Mouse (Mus musculus) c-Kit-negative CD71-positive TER-119-positive erythroid progenitor cells, embryonic 14.5 days (primary cell): ENCODE data around the gene Lhx5.

Experiments
- DNase-seq: peaks from one replicate; pipeline ENCODE4 v3.0.0-alpha.2; 2013; ENCODE audit warnings: low read depth, low spot score

The Lhx5 gene

DNA sequence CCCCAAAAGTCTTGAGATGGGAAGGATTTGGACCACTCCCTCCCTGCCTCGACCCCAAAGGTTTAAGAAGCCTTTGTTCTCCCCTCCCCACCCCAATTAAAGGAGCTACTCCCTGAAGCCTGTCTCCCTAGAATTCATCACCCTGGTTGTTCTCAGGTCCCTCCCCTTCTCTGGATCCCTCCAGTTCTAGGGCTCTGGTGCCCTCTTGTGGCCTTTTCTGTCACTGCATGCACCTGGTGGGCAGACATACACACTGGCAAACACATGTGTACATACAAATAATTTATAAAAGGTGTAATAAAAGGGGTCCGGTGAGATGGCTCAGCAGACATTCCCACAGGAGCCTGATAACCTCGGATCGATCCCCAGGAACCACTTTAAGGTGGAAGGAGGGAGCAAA, 32.8 kb downstream of the Lhx5 start:
- no peak for DNase-seq

DNA sequence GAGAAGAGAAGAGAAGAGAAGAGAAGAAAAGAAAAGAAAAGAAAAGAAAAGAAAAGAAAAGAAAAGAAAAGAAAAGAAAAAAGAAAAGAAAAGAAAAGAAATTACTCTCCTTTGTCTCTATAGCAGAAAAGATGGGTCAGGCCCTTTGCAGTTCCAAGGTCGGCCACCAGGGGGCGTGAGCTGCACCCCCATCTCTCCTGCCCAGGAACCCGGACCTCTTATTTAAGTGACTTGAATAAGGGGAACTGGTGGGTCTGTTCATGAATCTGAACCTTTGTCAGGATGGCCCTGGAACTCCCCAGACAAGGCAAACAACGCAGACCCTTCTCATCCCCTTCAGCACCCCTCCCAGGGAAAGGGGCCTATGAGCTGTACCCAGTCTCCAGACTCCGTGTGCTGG, 33.6 kb downstream of the Lhx5 start:
- DNase-seq = peak; percentile 24

DNA sequence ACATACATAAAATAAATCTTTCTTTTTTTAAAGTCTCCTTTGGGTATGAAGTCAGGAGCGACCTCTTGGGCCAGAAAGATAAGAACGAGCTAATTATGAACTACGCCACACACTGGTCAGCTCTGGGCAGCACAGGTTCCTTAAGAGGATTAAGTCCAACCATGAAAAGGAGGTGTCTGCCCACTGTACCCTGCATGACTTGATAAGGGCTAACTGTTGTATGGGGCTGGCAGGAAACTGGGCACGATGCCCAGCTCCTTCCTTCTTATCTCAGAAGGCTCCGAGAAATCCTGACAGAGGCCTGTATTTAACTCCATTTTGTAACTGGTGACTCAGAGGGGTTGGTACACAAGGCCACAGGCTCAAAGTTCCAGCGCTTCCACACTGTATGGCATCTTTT, 34.4 kb downstream of the Lhx5 start:
- DNase-seq = no peak

DNA sequence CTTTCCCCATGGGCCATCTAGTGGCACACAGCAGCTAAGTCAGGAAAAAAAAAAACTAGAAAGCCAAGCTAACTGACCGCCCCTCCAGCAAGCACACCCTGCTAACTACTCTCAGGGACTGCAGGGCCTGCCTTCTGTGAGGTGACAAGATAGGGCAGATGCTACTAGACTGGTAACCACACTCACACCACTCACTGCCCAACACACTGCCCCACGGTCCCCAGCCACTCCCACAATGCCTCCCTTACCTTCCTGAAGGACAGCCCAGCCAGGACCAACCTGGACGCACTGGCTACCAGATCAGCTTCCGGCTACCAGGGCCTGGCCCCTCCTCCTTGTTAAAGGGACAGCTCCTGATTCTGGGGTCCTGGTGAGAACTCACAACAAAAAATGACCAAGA, 35.5 kb downstream of the Lhx5 start:
- DNase-seq = no peak

DNA sequence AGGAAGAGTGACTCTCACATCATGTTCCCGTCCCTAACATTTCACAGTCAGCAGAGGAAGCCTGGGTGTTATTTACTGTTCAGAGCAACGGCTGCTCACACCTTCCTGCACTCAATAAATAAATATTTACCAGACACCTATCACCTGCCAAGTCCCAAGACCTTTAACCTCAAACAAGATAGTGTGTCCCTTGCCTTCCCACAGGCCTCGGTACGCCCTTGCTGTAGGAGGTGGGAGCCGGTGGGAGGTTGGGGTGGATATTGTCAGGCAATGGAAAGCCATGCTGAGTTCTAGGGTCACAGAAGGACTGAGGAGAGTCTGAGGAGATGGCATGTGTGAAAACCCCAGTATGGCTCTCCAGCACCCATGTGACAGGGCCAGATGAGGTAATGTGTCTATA, 36.8 kb downstream of the Lhx5 start:
- no peak for DNase-seq

DNA sequence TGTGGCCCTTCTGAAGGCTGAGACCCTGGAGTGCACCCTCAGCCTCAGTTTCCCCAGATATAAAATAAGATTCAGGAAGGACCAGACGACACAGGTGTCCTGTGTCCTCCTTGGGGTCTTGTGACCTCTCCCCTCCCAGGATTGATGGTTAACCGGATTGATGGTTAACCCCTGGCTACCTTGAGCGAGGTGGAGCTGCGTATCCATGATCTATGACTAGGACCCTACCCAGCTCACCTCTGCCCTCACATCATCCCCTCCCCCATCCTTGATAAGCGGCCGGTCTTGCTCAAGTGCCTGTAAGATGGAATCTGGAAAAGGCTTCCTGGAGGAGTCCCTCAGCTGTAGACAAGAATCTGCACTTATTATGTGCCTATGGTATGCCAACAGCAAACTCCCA, 37.3 kb downstream of the Lhx5 start:
- no peak for DNase-seq

DNA sequence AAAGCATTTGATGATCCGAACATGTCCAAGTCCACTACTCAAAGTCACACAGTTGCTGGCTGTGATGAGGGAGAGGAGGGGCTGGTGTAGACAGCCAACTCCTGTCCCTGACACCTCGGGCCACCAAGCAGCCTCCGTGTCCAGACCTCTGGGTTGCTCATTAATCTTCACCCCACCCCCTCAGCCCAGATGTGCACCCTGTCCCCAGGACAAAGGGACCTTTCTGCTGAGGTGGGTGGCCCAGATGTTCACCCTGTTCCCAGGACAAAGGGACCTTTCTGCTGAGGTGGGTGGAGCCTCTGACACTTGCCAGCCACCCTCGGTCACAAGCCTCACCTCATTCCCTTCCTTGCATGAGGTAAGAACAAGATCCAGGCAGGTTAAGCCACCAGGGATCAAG, 40.0 kb downstream of the Lhx5 start:
- DNase-seq = no peak

DNA sequence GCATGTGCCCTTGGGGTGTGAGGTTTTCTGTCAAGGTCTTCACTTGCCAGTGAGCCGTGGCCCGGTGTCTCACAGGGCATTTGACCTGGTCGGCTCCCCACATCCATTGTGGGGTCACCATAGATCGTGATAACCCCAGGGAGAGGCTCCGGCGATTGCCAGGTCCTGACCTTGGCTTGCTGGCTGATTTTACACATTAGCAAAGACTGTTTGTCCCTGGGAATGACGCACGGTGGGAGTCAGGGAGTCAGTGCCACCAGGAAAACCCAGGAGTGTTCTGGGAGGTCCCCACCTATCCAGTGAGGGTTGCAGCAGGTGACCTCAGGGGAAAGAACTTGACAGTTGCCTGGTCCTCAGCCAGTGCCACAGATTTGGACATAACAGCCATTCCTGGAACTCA, 41.3 kb downstream of the Lhx5 start, which contains the start of gene Sdsl:
TSS of gene Sdsl (minus strand) at position 41 of the 400 bp plus-strand sequence.
- no peak for DNase-seq

DNA sequence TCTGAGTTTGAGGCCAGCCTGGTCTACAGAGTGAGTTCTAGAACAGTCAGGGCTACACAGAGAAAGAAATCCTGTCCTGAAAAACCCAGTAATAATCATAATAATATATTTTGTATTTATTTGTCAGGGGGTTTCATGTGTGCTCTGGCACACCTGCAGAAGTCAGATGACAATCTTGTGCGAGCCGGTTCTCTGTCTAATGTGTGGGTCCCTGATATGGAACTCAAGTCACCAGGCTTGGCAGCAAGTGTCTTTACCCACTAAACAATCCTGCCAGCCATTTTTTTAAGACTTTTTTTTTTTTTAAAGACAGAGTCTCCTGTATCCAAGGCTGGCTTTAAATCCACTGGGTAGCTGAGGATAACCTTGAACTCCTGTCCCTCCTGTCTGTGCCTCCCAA, 41.9 kb downstream of the Lhx5 start:
- DNase-seq = no peak

DNA sequence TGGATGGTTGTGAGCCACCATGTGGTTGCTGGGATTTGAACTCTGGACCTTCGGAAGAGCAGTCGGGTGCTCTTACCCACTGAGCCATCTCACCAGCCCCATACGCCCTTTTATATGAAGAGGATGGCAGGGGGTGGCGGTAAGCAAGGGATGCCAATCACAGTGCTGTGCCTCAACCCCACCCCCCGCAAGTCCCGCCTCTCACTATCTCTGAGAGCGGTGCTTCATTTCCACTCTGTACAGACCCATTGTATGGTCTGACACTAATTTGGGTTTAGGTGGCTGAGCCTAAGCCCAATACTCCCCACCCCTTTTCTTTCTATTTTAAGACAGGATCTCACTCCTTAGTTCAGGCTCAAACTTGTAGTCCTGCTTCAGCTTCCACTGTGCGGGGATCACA, 44.4 kb downstream of the Lhx5 start:
- DNase-seq = no peak

DNA sequence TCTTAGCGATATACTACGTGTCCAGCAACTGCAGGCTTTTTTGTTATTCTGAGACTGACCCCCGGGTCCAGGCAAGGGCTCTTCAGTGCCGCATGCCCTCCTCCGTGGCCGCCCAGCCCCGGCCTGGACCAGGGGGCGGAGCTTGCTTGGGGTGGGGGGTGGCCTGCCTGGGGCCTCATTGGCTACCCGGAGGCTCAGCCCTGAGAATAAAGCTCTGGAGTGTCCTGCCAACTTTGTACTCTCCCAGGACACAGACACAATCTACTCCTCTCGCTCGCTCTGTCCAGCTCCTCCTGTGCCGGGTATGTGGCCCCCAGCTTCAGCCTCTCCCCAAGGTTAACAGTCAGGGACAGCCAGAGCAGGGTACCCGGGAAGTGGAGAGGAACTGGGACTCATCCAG, 44.8 kb downstream of the Lhx5 start, which contains the start of gene Sds:
TSS of gene Sds (plus strand) at position 231 of the 400 bp plus-strand sequence.
- no peak for DNase-seq

DNA sequence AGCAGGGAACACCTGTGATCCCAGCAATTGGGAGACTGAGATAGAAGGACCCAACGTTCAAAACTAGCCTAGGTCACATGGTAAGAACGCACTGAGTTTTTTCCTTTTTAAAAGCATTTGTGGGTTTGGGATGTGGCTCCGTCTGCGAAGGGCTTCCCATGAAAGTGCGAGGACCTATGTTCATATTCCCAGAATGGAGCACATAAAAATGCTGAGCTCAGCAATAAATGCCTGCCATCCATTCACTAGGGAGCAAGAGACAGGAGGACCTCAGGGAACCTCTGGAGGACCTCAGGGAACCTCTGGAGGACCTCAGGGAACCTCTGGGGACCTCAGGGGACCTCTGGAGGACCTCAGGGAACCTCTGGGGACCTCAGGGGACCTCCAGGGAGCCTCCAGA, 46.5 kb downstream of the Lhx5 start:
- DNase-seq = no peak

DNA sequence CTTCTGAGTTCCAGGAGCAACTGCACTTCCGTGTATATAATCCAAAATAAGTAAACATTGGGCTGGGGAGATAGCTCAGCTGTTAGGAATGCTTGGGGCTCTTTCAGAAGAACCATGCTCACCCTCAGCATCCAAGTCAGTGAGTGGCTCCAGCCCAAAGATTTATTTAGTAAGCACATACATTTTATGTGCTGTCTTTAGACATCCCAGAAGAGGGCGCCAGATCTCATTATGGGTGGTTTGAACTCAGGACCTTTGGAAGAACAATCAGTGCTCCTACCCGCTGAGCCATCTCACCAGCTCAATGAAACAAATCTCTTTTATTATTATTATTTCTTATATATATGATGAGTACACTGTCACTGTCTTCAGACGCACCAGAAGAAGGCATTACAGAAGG, 48.0 kb downstream of the Lhx5 start:
- no peak for DNase-seq

DNA sequence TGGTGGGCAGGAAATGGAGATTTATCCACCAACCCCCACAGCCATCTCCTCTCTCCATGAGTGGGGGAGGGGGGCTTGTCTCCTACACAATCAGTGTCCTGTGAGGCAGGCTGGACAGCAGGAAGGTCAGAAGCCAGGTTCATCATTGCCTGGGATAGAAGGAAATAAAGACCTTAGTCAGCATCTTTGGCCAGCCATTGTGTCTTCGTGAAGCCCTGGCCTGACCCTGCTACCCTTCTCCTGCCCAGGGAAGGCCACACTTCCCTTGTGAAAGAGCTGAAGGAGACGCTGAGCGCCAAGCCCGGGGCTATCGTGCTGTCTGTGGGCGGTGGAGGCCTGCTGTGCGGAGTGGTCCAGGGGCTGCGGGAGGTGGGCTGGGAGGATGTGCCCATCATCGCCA, 49.7 kb downstream of the Lhx5 start:
- DNase-seq = no peak

DNA sequence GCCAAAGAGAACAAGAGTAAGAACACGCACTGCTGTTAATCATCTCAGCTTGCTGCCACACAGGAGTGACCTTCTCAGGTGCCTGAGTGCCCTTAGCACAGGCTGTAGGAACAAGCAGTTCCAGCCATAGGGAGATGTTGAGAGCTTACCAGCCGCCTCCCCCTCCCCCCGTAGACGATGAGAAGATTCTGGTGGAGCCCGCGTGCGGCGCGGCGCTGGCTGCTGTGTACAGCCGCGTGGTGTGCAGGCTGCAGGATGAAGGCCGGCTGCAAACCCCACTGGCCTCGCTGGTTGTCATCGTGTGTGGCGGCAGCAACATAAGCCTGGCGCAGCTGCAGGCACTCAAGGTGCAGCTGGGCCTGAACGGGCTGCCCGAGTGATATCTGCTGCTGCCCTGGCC, 51.9 kb downstream of the Lhx5 start:
- DNase-seq = no peak

DNA sequence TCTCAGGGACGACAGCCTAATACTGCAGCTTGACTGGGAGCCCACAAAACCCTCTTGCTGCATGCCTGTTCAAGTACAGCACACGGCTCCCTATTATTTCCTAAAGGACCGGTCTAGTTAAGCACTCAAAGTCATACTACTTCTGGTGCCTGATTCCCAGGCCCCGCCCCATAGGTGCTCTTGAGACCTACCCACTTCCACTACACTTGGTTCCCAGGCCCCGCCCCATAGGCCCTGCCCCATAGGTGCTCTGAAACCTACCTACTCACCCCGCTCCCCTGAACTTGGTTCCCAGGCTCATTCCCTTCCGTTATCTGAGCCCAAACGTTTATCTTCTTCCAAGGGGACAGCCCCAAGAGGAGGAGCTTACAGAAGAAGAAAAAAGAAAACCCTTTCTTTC, 56.3 kb downstream of the Lhx5 start:
- DNase-seq = no peak

DNA sequence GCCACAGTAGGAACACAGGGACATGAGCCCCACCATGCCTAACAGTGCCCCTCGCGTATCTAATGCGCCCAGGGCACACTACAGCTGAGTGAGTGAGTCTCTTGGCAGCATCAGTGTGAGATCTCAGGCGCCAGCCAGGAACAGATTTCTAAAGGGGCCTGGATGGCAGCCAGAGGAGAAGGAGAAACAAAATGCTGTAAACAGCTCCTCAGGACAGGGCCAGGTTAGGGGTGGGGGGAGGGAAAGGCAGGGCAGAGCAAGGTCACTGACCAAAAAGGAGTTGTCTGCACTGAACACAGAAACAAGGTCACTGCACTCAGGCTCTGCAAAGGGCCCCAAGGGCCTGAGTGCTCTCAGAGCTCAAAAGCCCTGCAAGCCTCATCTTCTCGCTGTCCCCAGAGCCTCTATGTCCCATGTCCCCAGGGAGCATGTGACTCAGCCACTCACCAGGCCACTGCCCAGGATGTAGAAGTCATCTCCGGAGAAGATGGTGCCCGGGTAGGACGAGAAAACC, 59.2 kb downstream of the Lhx5 start:
- DNase-seq = no peak
